Mouse (Mus musculus) lung, postnatal 0 days (tissue): ENCODE data around the gene Tldc2.

ENCODE experiments used
- CTCF ChIP-seq: IDR thresholded peaks from 2 replicates; pipeline ENCODE4 v1.5.1; 2016; ENCODE audit warnings: antibody characterized with exemption, mild to moderate bottlenecking
- EP300 ChIP-seq: IDR thresholded peaks from 2 replicates; pipeline ENCODE4 v1.6.1; 2016; ENCODE audit warnings: antibody characterized with exemption, mild to moderate bottlenecking, control low read depth

GRCm38 (mm10) chr2:157132086-157132485 lies 45.2 kb downstream of the Tldc2 start:
- no peak for TF ChIP-seq CTCF
- no peak for TF ChIP-seq EP300
